Mouse (Mus musculus): ENCODE measurements around the gene Thra.

DNA sequence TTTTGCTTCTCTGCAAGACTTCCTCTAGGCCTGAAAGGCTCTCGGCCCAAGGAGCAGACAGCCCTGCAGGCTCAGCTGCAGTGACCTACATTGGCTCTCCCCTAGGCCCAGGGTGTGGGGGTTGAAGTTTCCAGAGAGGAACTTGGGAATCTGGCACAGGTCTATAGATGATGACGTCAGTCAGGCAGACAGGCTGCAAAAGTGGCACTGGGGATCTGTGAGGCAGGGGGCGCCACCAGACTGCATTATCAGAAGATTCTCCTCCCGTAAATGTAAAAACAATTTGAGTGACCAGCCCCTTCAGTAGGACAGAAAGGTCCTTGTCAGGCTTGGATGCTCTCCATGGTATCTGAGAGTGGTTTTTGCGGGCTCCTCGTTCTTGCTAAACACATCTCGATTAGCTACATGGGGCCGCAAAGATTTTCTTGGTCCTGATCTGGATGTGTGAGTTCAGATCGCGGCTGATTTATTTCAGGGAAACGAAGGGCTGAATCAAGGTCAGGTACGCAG lies 45.4 kb downstream of the Thra start:
- TF ChIP-seq POLR2A (IDR thresholded peaks at IDR 0.05; ENCODE audit: insufficient read depth, low read depth, low read length) (no peak), CTCF (IDR thresholded peaks at IDR 0.05; ENCODE audit: insufficient read depth, low read depth, low read length) (no peak)

Measured in olfactory bulb, adult 2 months (tissue).